Mouse (Mus musculus) heart, adult 2 months (tissue): ENCODE data around the gene Klk11.

Experiments used
- CTCF ChIP-seq: fragments of 200-600 bp; IDR thresholded peaks from 2 replicates; pipeline ENCODE4 v1.8.1; 2022; ENCODE audit warnings: antibody characterized with exemption, mild to moderate bottlenecking, moderate library complexity
- EP300 ChIP-seq: fragments of 200-500 bp; IDR thresholded peaks from 2 replicates; pipeline ENCODE4 v1.6.1; 2011; ENCODE audit warnings: low read depth, low read length, control low read depth; ENCODE audit not compliant: insufficient read depth
- POLR2A ChIP-seq: fragments of 200-500 bp; IDR thresholded peaks from 2 replicates; pipeline ENCODE4 v1.6.1; 2011; ENCODE audit warnings: mild to moderate bottlenecking, low read depth, low read length, control low read depth; ENCODE audit not compliant: insufficient read depth

- TF ChIP-seq POLR2A = no peak
- peak; percentile 79 for TF ChIP-seq CTCF
- TF ChIP-seq EP300 = no peak
Observed at GRCm38 (mm10) chr7:43782275-43783265, 8.2 kb downstream of the Klk11 start.
